Mouse (Mus musculus) embryonic fibroblast, embryonic 13.5 days (primary cell): Measurements from ENCODE around the gene Maff. TPM values are rescaled to one million over a fixed set of nuclear protein-coding genes. Genes with fewer than 3 reads are reported as not detected.

Experiments used
- H3K27ac ChIP-seq: 2 replicates; pipeline ENCODE4 v1.5.1; 2012; ENCODE audit warnings: low read length, control low read depth, inconsistent platforms; ENCODE audit not compliant: insufficient read depth
- H3K4me1 ChIP-seq: 2 replicates; pipeline ENCODE4 v1.6.1; 2011; ENCODE audit warnings: low read length; ENCODE audit not compliant: control insufficient read depth, insufficient read depth
- H3K4me3 ChIP-seq: 2 replicates; pipeline ENCODE4 v1.5.1; 2011; ENCODE audit warnings: mild to moderate bottlenecking, control low read depth, low read length; ENCODE audit not compliant: insufficient read depth
- CTCF ChIP-seq: IDR thresholded peaks from 2 replicates; pipeline ENCODE4 v1.5.1; 2011; ENCODE audit warnings: mild to moderate bottlenecking, control low read depth, low read length, moderate library complexity, borderline replicate concordance; ENCODE audit not compliant: insufficient read depth
- POLR2A ChIP-seq: IDR thresholded peaks from 2 replicates; pipeline ENCODE4 v1.6.1; 2011; ENCODE audit warnings: low read depth, mild to moderate bottlenecking, control low read depth, low read length, moderate library complexity
- polyA plus RNA-seq: library from polyadenylated mRNA; stranded (reverse); fragments of >200 nt; gene quantifications from 2 replicates; pipeline ENCODE4 v1.2.4, GENCODE M21; 2011; ENCODE audit warnings: low read depth; ENCODE audit not compliant: missing spikeins, insufficient read length

Gene Maff
- polyA plus RNA-seq, 1 experiment = 11.7 TPM

- no peak for TF ChIP-seq CTCF
- TF ChIP-seq POLR2A = no peak
- Histone ChIP-seq H3K4me3 (no peak overlapping the region), H3K27ac (no peak overlapping the region), H3K4me1 (peaks cover 4% of the 10 kb centered on the region)
Observed at GRCm38 (mm10) chr15:79328939-79329275, 17.5 kb upstream of the Maff start.

GRCm38 (mm10) chr15:79329346-79329978, 17.0 kb upstream of the Maff start:
- Histone ChIP-seq H3K4me3 (no peak overlapping the region), H3K4me1 (peaks cover 2% of the 10 kb centered on the region), H3K27ac (no peak overlapping the region)
- TF ChIP-seq POLR2A (no peak), CTCF (no peak)

GRCm38 (mm10) chr15:79329979-79330363, 16.4 kb upstream of the Maff start:
- Histone ChIP-seq H3K27ac (no peak overlapping the region), H3K4me3 (no peak overlapping the region), H3K4me1 (peaks cover 2% of the 10 kb centered on the region)
- TF ChIP-seq POLR2A (no peak), CTCF (no peak)

DNA sequence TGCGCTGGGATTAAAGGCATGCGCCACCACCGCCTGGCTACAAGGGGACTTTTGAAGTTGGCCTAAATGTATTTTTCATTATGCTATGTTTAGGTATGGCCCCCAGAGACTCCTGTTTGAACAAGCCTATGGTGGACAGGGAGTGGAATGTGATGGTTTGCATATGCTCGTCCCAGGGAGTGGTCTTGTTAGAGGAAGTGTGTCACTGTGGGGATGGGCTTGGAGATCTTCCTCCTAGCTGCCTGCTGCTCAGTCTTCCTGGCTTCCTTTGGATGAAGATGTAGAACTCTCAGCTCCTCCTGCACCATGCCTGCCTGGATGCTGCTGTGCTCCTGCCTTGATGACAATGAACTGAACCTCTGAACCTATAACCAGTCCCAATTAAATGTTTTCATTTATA, 15.9 kb upstream of the Maff start:
- no peak overlapping the region for H3K27ac ChIP-seq
- H3K4me3 ChIP-seq = no peak overlapping the region
- TF ChIP-seq CTCF (no peak), POLR2A (no peak)
- H3K4me1 ChIP-seq = peaks cover 2% of the 10 kb centered on the region

GRCm38 (mm10) chr15:79333409-79333808, 13.0 kb upstream of the Maff start:
- 0 out of 2 replicates have a peak, but pooled peaks cover 2% of the 10 kb centered on the region for H3K4me1 ChIP-seq
- TF ChIP-seq CTCF (no peak), POLR2A (no peak)
- H3K4me3 ChIP-seq = no peak overlapping the region
- no peak overlapping the region for H3K27ac ChIP-seq

DNA sequence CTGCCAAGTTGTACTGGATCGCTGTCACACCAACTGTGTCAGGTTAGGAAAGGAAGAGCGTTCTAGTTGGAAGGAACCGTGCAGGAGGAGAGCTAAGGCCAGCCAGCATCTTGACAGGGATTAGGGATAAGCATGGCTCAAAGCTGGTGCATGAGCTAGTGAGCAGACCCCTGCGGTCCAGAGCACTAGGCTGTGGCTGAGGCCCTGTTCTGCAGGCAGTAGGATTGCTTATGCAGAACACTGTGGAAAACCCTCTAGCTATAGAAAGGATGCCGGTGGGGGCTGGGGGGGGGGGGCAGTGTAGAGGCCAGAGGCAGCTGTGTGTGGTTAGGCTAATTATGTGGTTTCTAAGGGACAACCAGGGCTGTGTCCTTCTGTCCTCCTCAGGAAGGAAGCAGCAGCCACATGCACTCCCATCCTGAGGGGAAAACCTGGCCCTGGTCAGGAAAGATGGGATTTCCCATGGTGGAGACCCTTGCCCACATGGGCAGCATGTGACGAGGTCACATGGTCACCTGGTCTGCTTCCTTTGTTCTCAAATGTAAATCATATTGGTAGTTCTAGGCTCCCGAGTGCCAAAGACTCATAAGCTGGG, 11.3 kb upstream of the Maff start:
- H3K4me3 ChIP-seq = no peak overlapping the region
- 0 out of 2 replicates have a peak, but pooled peaks cover 2% of the 10 kb centered on the region for H3K4me1 ChIP-seq
- TF ChIP-seq POLR2A (no peak), CTCF (no peak)
- H3K27ac ChIP-seq = no peak overlapping the region

DNA sequence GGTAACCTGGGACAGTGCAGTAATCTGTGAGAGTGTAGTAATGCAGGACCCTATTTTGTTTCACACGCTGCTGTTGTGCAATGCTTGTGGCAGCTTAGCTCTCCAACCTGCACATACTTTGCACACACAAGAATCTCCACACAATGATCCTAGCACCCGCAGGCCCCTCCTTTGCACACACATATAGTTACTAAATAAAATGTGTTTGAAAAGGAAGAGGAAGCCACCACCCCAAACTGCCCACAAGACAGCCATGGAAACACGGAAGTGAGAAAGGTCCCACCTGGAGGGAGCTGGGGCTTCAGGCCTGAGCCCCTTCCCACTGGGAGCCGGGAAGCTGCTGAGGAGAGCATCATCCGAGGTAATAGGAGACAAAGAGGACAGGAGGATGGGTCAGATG, 7.4 kb upstream of the Maff start:
- Histone ChIP-seq H3K4me3 (no peak overlapping the region), H3K27ac (no peak overlapping the region), H3K4me1 (no peaks in the 10 kb centered on the region)
- no peak for TF ChIP-seq POLR2A
- TF ChIP-seq CTCF = no peak

GRCm38 (mm10) chr15:79342641-79343337, 3.6 kb upstream of the Maff start:
- no peak overlapping the region for H3K4me3 ChIP-seq
- peaks cover 2% of the 10 kb centered on the region for H3K4me1 ChIP-seq
- TF ChIP-seq CTCF (no peak), POLR2A (no peak)

DNA sequence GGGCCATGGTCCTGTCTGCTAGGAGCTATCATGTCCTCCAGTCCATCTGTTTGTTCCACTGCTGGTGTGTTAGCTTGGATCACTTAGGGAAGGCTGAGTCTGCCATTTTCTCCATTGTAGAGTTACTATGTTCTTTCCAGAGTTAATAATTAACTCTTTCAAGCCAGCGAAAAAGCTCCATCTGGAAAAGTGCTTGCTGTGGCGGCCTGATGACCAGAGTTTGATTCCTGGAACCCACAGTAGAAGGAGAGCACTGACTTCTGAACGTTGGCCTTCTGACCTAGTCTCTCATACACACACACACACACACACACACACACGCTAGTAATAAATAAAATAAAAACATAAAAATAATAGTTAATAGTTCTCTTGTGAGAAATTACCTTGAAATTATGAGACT, 1.8 kb upstream of the Maff start:
- Histone ChIP-seq H3K27ac (no peak overlapping the region), H3K4me3 (no peak overlapping the region), H3K4me1 (peaks cover 2% of the 10 kb centered on the region)
- no peak for TF ChIP-seq CTCF
- TF ChIP-seq POLR2A = no peak

More at GRCm38 (mm10) chr15:79342641-79343337, 3.6 kb upstream of the Maff start:
- H3K27ac ChIP-seq = no peak overlapping the region
